Mouse (Mus musculus) common myeloid progenitor, adult 5-6 weeks (primary cell): ENCODE data around the gene Rai1. TPM values are rescaled to one million over a fixed set of nuclear protein-coding genes. Genes with fewer than 3 reads are reported as not detected.

Source experiments
- ATAC-seq: replicated peaks from 2 replicates; pipeline ENCODE4 v1.8.0; 2016; ENCODE audit warnings: low read depth, mild to moderate bottlenecking, moderate TSS enrichment, inconsistent platforms; ENCODE audit not compliant: poor library complexity, severe bottlenecking
- total RNA-seq: library from RNA; stranded (forward); fragments of 200-1000, 187-1606 nt; gene quantifications from 2 replicates; pipeline ENCODE4 v1.2.3, GENCODE M21; 2017

Gene Rai1
- total RNA-seq, 1 experiment from 2014 or later, result 21.1 TPM

- no peak for ATAC-seq
Measured at GRCm38 (mm10) chr11:60158271-60158670, 53.5 kb downstream of the Rai1 start.

- ATAC-seq, result peak; percentile 57; the same call in 1 of the 2 replicates
Measured at GRCm38 (mm10) chr11:60159955-60160354, 55.1 kb downstream of the Rai1 start.

- no peak for ATAC-seq
Measured at GRCm38 (mm10) chr11:60160454-60161114, 55.8 kb downstream of the Rai1 start.

GRCm38 (mm10) chr11:60161146-60161874 is 56.5 kb downstream of the Rai1 start:
- ATAC-seq, result no peak

GRCm38 (mm10) chr11:60162547-60162946 is 57.7 kb downstream of the Rai1 start:
- no peak for ATAC-seq

- ATAC-seq, result no peak
Measured at GRCm38 (mm10) chr11:60163362-60163761, 58.5 kb downstream of the Rai1 start.

GRCm38 (mm10) chr11:60164450-60164849 is 59.6 kb downstream of the Rai1 start:
- ATAC-seq, result no peak

GRCm38 (mm10) chr11:60165076-60165475 is 60.3 kb downstream of the Rai1 start:
- no peak for ATAC-seq

- no peak for ATAC-seq
Measured at GRCm38 (mm10) chr11:60168780-60169179, 64.0 kb downstream of the Rai1 start.

GRCm38 (mm10) chr11:60172074-60172473 is 67.3 kb downstream of the Rai1 start:
- no peak for ATAC-seq

GRCm38 (mm10) chr11:60173606-60174184 is 68.9 kb downstream of the Rai1 start:
- no peak for ATAC-seq

- peak; percentile 37 for ATAC-seq
Measured at GRCm38 (mm10) chr11:60175371-60176181, 70.8 kb downstream of the Rai1 start.

- peak; percentile 62 for ATAC-seq
Measured at GRCm38 (mm10) chr11:60176182-60176974, 71.6 kb downstream of the Rai1 start.

- ATAC-seq, result peak; percentile 39
Measured at GRCm38 (mm10) chr11:60176975-60177657, 72.3 kb downstream of the Rai1 start.

GRCm38 (mm10) chr11:60178005-60178404 is 73.2 kb downstream of the Rai1 start:
- ATAC-seq, result no peak

GRCm38 (mm10) chr11:60178506-60178905 is 73.7 kb downstream of the Rai1 start:
- ATAC-seq, result no peak

- no peak for ATAC-seq
Measured at GRCm38 (mm10) chr11:60182116-60182670, 77.4 kb downstream of the Rai1 start.

GRCm38 (mm10) chr11:60182741-60183140 is 77.9 kb downstream of the Rai1 start:
- no peak for ATAC-seq
